15 mouse cellular contexts compared by ENCODE assay signal in the genomic region with DNA sequence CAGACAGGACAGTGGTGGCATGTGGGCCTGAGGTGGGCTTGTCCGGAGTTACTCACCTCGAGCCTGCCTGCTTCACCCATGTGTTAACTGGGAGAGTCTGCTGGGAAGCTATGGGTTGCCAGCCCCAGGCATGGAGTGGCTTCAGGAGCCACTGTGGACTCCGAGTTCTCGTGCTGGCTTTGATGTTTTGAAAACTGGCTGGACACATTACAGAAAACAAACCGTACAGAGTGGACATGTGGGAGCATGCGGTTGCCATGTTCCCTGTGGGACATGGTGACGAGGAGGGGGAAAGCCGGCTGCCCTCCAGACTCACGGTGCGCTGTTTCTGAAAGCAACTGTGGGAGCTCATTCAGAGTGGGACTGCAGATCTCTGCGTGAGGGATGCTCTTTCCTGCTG.
A peak's percentile ranks its signal among the peaks of the same experiment; 100 is the strongest.
DNase-seq lines count a peak whose midpoint lies in the region; ATAC-seq and TF ChIP-seq lines count a peak whose summit lies in the region.
"Had no signal": no experiment of that assay in that cellular context is flagged by ENCODE, and none has a peak within 500 bp of the region (broad histone marks: within the 10 kb centered on the region; RNA-seq: fewer than 3 reads in every experiment).

No protein-coding gene starts in this region.

- no peak overlapping the region for H3K27ac ChIP-seq in hindbrain, embryonic 15.5 days (replicated peaks)
- H3K27ac ChIP-seq in hindbrain, embryonic 12.5 days, result no peak overlapping the region
- H3K27ac ChIP-seq in ES-Bruce4 (ENCODE audit: insufficient read depth, low read length), result no peak overlapping the region
- H3K27ac ChIP-seq: forebrain, embryonic 15.5 days; liver, embryonic 12.5 days had no signal

- no peak for TF ChIP-seq CTCF in ES-Bruce4 (IDR thresholded peaks at IDR 0.05; ENCODE audit: low read depth, low read length)
- no peak for TF ChIP-seq CTCF in brain, embryonic 14.5 days (IDR thresholded peaks at IDR 0.05; ENCODE audit: borderline replicate concordance, extremely low read depth, insufficient read depth, insufficient read length)

- DNase-seq in brain, embryonic 14.5 days (ENCODE audit: low read depth), result peak; percentile 29
- no peak for DNase-seq in gastrocnemius, postnatal 4 days (ENCODE audit: low spot score in 2 of 2)
- DNase-seq: heart, adult 18-20 months; kidney, adult 8-10 months; layer of hippocampus, postnatal 36 days; left cerebral cortex, postnatal 4 days; spleen, adult 18-20 months had no signal

- no peaks in the 10 kb centered on the region for H3K27me3 ChIP-seq in hindbrain, embryonic 15.5 days
- H3K27me3 ChIP-seq in hindbrain, embryonic 12.5 days, result no peaks in the 10 kb centered on the region; the same call in 1 of the 2 replicates
- peaks cover 1% of the 10 kb centered on the region for H3K27me3 ChIP-seq in megakaryocyte, embryonic 14.5 days (replicated peaks)
- H3K27me3 ChIP-seq in ES-Bruce4 (ENCODE audit: control insufficient read depth, insufficient read depth, low read length, poor library complexity, severe bottlenecking), result no peaks in the 10 kb centered on the region
- H3K27me3 ChIP-seq: forebrain, embryonic 15.5 days; liver, embryonic 12.5 days had no signal

- 0 out of 2 replicates have a peak, but pooled peaks have one; percentile 46 for ATAC-seq in hindbrain, embryonic 15.5 days (ENCODE audit: low FRiP score, low read depth)
- ATAC-seq in hindbrain, embryonic 12.5 days (ENCODE audit: low FRiP score), result no peak
- no peak for ATAC-seq in megakaryocyte, adult 5-6 weeks (ENCODE audit: poor library complexity, severe bottlenecking)

- no peaks in the 10 kb centered on the region for H3K36me3 ChIP-seq in hindbrain, embryonic 15.5 days
- H3K36me3 ChIP-seq in hindbrain, embryonic 12.5 days, result no peaks in the 10 kb centered on the region
- H3K36me3 ChIP-seq in megakaryocyte, embryonic 14.5 days (replicated peaks; ENCODE audit: low read length), result peaks cover 6% of the 10 kb centered on the region
- H3K36me3 ChIP-seq in ES-Bruce4 (ENCODE audit: control insufficient read depth, insufficient read depth, low read length, poor library complexity, severe bottlenecking), result no peaks in the 10 kb centered on the region
- H3K36me3 ChIP-seq: forebrain, embryonic 15.5 days; liver, embryonic 12.5 days had no signal

- no peak for TF ChIP-seq EP300 in ES-Bruce4 (IDR thresholded peaks at IDR 0.05; ENCODE audit: insufficient read depth, low read depth, low read length)

- no peaks in the 10 kb centered on the region for H3K9me3 ChIP-seq in hindbrain, embryonic 15.5 days
- no peaks in the 10 kb centered on the region for H3K9me3 ChIP-seq in hindbrain, embryonic 12.5 days (replicated peaks)
- H3K9me3 ChIP-seq in megakaryocyte, embryonic 14.5 days, result no peaks in the 10 kb centered on the region
- no peaks in the 10 kb centered on the region for H3K9me3 ChIP-seq in ES-Bruce4 (replicated peaks; ENCODE audit: control insufficient read depth, insufficient read depth, low read length, poor library complexity, severe bottlenecking)
- H3K9me3 ChIP-seq: forebrain, embryonic 15.5 days; liver, embryonic 12.5 days had no signal

- no peak overlapping the region for H3K4me2 ChIP-seq in hindbrain, embryonic 15.5 days
- no peak overlapping the region for H3K4me2 ChIP-seq in hindbrain, embryonic 12.5 days (replicated peaks)

- peaks cover 26% of the 10 kb centered on the region for H3K4me1 ChIP-seq in hindbrain, embryonic 15.5 days (replicated peaks)
- peaks cover 17% of the 10 kb centered on the region for H3K4me1 ChIP-seq in hindbrain, embryonic 12.5 days
- H3K4me1 ChIP-seq in megakaryocyte, embryonic 14.5 days, result peaks cover 38% of the 10 kb centered on the region
- H3K4me1 ChIP-seq in ES-Bruce4 (ENCODE audit: control insufficient read depth, insufficient read depth, low read length), result no peaks in the 10 kb centered on the region

- H3K9ac ChIP-seq in hindbrain, embryonic 15.5 days, result no peak overlapping the region
- no peak overlapping the region for H3K9ac ChIP-seq in hindbrain, embryonic 12.5 days
- H3K9ac ChIP-seq in ES-Bruce4 (ENCODE audit: low read depth, poor library complexity, severe bottlenecking), result peak overlapping the region; percentile 88
- H3K9ac ChIP-seq: forebrain, embryonic 15.5 days had no signal

- no peak for TF ChIP-seq POLR2A in ES-Bruce4 (IDR thresholded peaks at IDR 0.05; ENCODE audit: insufficient read depth, low read length)
- no peak for TF ChIP-seq POLR2A in brain, embryonic 14.5 days (IDR thresholded peaks at IDR 0.05; ENCODE audit: borderline replicate concordance, extremely low read depth, insufficient read depth, insufficient read length, poor library complexity, severe bottlenecking)

- no peak overlapping the region for H3K4me3 ChIP-seq in hindbrain, embryonic 15.5 days
- no peak overlapping the region for H3K4me3 ChIP-seq in hindbrain, embryonic 12.5 days
- peak overlapping the region; percentile 60 for H3K4me3 ChIP-seq in megakaryocyte, embryonic 14.5 days (replicated peaks)
- peak overlapping the region; percentile 17 for H3K4me3 ChIP-seq in ES-Bruce4 (ENCODE audit: low read depth, low read length)
- H3K4me3 ChIP-seq: forebrain, embryonic 15.5 days; myocyte had no signal

- WGBS in hindbrain, embryonic 15.5 days, result 28% methylated on average over 11 of the region's 11 CpGs
- WGBS in hindbrain, embryonic 12.5 days, result 26% methylated on average over 11 of the region's 11 CpGs

Comparison
In these comparisons a context has a peak if more than half of its experiments do, and no peak if none do; other contexts are left out.
1. H3K4me3 ChIP-seq: peak in megakaryocyte, embryonic 14.5 days (single experiment) and ES-Bruce4 (single experiment); none in hindbrain, embryonic 15.5 days (single experiment) and hindbrain, embryonic 12.5 days (single experiment).